Mouse (Mus musculus) gonadal fat pad, adult 2 months (tissue): ENCODE data around the gene Ndufb2. TPM values are rescaled to one million over a fixed set of nuclear protein-coding genes. Genes with fewer than 3 reads are reported as not detected.

Source experiments
- DNase-seq: peaks from one replicate; pipeline ENCODE4 v3.0.0-alpha.2; 2012; ENCODE audit warnings: low read depth
- polyA plus RNA-seq: library from polyadenylated mRNA; depleted of rRNA; stranded (reverse); fragments of >200 nt; gene quantifications from 2 replicates; pipeline ENCODE4 v1.2.3, GENCODE M21; 2012; rRNA removed

Ndufb2 gene
- polyA plus RNA-seq, 1 experiment, result 365 TPM

GRCm38 (mm10) chr6:39580558-39580957 is 11.8 kb upstream of the Ndufb2 start:
- no peak for DNase-seq

- no peak for DNase-seq
These were observed 11.1 kb upstream of the Ndufb2 start for GRCm38 (mm10) chr6:39581087-39581784.

GRCm38 (mm10) chr6:39585517-39585916 is 6.9 kb upstream of the Ndufb2 start, which contains the start of gene Gm42420:
Gm42420 (plus strand) TSS chr6:39585753.
- no peak for DNase-seq

GRCm38 (mm10) chr6:39591481-39591880 is 893 bp upstream of the Ndufb2 start:
- DNase-seq, result no peak

GRCm38 (mm10) chr6:39600851-39601250 is 8.5 kb downstream of the Ndufb2 start:
- DNase-seq, result no peak

DNA sequence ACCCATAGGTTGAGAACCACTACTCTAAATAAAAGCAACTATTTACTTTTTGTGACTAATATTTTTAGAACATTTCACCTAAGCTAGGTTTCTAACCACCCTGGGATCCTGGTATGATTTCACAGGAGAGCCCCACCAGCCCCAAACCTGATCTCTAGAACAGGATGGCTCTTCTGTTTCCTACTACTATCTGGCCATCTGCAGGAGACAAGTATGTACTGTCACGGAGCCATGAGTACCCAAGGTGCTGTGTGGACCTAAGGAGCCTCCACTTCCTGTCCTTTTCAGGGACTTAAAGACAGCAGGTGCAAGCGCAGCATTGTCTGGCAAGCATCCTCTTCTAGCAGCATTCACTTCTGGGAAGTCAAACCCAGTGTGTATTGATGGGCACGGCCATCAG is 9.5 kb downstream of the Ndufb2 start:
- no peak for DNase-seq

DNA sequence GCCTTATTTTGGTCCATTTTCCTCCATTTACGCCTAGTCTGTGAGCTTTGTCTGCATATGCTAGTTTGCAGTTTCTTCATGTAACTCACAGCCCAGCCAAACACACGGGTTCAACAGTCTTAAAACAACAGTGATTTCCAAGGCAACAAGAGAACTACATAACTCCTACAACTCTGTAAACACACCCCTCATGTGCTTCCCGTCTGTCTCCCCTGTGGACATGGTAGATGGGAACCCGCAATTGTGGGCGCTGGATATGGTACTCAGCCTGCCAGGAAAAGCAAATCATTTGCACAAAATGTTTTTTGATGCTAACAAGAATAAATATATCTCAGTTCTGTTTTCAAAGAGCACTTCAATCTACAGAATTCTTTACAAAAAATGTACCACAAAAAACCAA is 12.2 kb downstream of the Ndufb2 start:
- DNase-seq, result no peak

GRCm38 (mm10) chr6:39606056-39606455 is 13.7 kb downstream of the Ndufb2 start:
- no peak for DNase-seq

GRCm38 (mm10) chr6:39606862-39607261 is 14.5 kb downstream of the Ndufb2 start:
- no peak for DNase-seq

DNA sequence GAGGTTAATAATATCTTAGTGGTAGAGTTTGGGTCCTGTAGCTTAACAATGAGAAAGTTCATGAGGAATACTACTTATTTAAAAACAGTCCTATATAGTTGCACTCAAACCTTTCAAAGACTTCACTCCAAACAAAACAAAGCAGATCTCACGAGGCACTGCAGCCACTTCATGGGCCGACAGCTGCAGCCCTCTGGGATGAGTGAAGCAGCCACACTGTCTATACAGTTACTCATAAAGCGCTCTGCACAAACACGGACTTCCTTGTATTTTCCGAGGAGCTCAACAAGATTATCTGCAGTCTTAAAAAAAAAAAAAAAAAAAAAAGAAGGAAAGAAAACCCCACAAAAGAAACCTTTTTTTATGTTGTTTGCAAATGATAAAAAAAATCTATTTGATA is 15.0 kb downstream of the Ndufb2 start:
- DNase-seq, result no peak

DNA sequence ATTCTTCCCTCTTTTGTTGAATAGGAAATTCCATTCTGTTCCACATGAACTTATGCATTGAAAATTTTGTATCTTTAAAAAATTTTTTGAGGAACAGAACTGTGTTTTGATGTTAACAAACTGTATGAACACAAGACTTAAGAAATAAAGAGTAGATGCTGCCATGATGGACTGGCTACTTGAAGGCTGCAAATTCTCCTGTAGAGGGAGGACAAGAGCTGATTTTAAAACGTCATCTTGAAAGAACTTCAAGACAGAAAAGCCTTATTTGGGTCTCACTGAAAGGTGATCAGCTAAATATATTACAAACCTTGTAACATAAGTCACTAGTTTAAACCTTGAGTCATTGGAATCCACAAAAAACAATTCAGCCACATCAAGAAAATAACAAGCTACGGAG is 17.8 kb downstream of the Ndufb2 start:
- no peak for DNase-seq

DNA sequence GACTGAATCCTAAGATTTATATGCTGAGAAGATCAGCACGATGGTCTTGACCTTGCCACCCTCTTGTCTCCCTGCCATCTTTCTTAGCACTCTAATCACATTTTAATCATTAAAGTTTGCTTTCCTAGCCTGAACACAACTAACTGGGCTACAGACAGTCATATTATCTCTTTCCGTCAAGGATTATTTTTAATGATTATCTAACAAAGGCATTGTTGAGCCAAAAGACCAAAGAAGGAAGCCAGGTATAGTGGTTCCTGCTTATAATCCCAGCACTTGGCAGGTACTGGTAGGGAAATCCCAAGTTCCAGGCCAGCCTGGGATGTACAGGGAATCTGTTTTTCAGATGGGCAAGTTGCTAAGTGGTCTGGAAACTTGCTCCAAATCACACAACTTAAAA is 18.9 kb downstream of the Ndufb2 start:
- no peak for DNase-seq

Other genes starting within 250 kb of the Ndufb2 start
- 34.3 and 45.3 TPM in 2 replicates for gene Slc37a3, start 214.9 kb upstream of the Ndufb2 start, polyA plus RNA-seq
- gene Rab19, start 211.4 kb upstream of the Ndufb2 start, polyA plus RNA-seq, result 3.8 and 4.4 TPM in 2 replicates
- 93.7 and 102 TPM in 2 replicates for gene Mkrn1, start 172.1 kb upstream of the Ndufb2 start, polyA plus RNA-seq
- 11.2 and 12.0 TPM in 2 replicates for gene Dennd2a, start 34.7 kb upstream of the Ndufb2 start, polyA plus RNA-seq
- 11.7 and 14.6 TPM in 2 replicates for gene Adck2, start 18.7 kb upstream of the Ndufb2 start, polyA plus RNA-seq
- gene Gm42420, start 6.8 kb upstream of the Ndufb2 start, polyA plus RNA-seq, result 0.68 and 1.7 TPM in 2 replicates
- 14.4 and 14.8 TPM in 2 replicates for gene Braf, start 132.9 kb downstream of the Ndufb2 start, polyA plus RNA-seq
- 125 and 129 TPM in 2 replicates for gene Mrps33, start 218.4 kb downstream of the Ndufb2 start, polyA plus RNA-seq